Mouse (Mus musculus): Measurements from ENCODE around the gene F830045P16Rik. TPM values are rescaled to one million over a fixed set of nuclear protein-coding genes. Genes with fewer than 3 reads are reported as not detected.
"Not testable (repeated sequence)": the region's sequence is repeated elsewhere in the genome, so short reads cannot be mapped to it uniquely, and the experiment has no call there.

F830045P16Rik gene
- polyA plus RNA-seq, 1 experiment from 2014 or later, result not detected

DNA sequence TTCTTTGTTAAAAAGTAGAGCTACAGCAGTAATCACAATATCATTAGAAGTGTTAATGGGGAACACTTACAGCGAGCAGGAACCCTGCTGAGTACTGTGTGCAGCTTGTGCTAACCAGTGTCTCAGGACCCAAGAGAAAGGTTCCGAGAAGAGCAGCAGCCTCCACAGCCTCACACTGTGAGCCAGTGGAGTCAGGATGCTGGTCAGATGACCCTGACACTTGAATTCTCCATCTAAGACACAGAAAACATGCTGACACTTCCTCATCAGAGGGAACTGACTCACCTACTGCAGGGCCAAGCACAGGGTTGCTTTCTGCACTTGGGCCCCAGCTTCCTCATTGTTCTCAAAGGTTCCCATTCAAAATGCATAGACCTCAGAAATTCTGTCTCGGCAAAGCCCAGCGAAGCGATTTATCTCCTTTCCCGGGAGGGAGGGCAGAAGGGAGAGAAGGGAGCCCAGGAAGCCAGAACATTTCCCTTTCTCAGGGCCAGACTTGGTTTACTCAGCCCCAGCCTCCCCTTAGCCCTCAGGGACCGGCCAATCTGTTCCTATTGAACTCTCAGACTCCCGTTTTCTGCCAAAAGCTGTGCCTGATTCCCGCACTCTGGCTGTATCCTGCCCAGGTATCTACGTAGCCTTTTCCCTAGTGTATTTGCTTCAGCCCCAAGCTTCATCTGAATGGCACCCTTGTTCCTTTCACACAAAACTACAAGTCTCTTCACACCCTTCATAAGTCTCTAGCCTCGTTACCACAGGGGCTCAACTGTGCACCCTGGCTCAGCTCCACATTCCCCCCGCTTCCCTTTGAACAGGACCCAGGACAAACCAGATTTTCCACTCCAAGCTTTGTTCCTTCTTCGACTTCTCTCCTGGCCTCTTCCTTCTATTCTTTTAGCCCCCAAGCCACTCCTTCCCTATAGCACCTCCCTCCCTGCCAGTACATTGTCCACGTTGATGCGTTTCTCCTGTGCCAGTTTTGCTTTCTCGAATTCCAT, 21.2 kb downstream of the F830045P16Rik start:
- H3K4me3 ChIP-seq (replicated peaks), result no peak overlapping the region
- no peaks in the 10 kb centered on the region for H3K9me3 ChIP-seq
- H3K4me2 ChIP-seq, result no peak overlapping the region
- 39% methylated on average over 16 of the region's 16 CpGs for WGBS
- 0 out of 2 replicates have a peak overlapping the region, but pooled peaks have one; percentile 4 for H3K9ac ChIP-seq
- H3K4me1 ChIP-seq, result peaks cover 17% of the 10 kb centered on the region
- H3K36me3 ChIP-seq (replicated peaks), result no peaks in the 10 kb centered on the region
- no peak overlapping the region for H3K27ac ChIP-seq
- H3K27me3 ChIP-seq, result no peaks in the 10 kb centered on the region
- ATAC-seq (ENCODE audit: low FRiP score), result no peak

DNA sequence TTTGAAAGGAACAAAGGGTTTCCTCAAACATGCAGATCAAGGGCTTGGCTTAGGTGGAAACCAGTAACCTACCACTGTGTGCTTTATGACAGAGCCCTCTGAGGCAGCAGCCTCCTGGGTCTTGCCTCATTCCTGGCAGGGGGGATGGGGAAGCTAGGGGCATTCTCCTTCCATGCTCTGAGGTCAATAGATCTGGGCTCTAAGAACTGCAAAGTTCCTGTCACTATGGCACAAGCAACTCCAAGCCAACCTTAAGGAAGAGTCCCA, 22.1 kb downstream of the F830045P16Rik start:
- H3K4me2 ChIP-seq, result no peak overlapping the region
- no peaks in the 10 kb centered on the region for H3K27me3 ChIP-seq
- ATAC-seq (ENCODE audit: low FRiP score), result no peak
- H3K9me3 ChIP-seq, result no peaks in the 10 kb centered on the region
- H3K4me1 ChIP-seq, result peaks cover 17% of the 10 kb centered on the region
- H3K27ac ChIP-seq, result no peak overlapping the region
- no peaks in the 10 kb centered on the region for H3K36me3 ChIP-seq (replicated peaks)
- H3K4me3 ChIP-seq (replicated peaks), result no peak overlapping the region
- H3K9ac ChIP-seq, result no peak overlapping the region

DNA sequence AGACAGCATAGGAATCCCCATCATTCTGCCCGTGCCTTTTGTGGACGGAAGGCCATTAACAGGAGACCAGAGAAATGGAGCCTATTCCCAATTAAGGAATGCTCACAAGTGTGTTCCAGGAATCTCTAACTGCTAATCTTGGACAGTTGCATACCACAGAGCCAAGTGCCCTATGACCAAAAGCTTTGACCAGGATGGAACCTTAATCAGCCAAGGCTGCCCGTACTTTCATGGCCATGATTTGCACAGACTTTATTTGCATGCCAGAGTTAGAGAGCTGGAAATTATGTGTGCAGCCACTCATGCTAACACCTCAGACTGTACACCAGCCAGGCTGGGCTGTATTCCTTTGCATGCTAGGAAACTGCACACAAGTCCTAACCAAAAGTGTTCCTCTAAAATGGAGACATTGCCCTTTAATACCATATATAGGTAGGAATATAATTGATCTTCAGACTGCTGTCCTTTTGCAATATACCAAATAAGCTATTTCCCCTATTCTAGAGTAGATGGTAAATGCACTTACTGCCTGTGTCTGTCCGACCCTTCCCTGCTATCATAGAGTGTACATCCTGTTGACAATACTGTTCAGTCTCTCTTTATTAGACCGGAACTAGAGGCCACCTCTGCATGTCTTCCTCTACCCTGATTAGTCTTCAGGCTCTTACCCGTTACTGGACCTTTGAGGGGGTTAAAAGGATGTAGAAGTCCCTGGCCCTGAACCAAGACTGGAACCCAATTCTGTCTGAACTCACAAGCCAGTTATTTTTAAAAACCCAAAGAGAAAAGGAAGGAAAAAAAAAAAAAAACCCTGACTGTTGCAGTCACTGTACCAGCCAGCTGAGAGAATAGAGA, 22.6 kb downstream of the F830045P16Rik start:
- Histone ChIP-seq H3K4me1 (peaks cover 17% of the 10 kb centered on the region), H3K27ac (no peak overlapping the region), H3K9me3 (no peaks in the 10 kb centered on the region), H3K4me3 (replicated peaks) (no peak overlapping the region), H3K27me3 (no peaks in the 10 kb centered on the region), H3K4me2 (no peak overlapping the region), H3K36me3 (replicated peaks) (no peaks in the 10 kb centered on the region), H3K9ac (no peak overlapping the region)
- no peak for ATAC-seq (ENCODE audit: low FRiP score)
- WGBS, result 77% methylated on average over 6 of the region's 6 CpGs

DNA sequence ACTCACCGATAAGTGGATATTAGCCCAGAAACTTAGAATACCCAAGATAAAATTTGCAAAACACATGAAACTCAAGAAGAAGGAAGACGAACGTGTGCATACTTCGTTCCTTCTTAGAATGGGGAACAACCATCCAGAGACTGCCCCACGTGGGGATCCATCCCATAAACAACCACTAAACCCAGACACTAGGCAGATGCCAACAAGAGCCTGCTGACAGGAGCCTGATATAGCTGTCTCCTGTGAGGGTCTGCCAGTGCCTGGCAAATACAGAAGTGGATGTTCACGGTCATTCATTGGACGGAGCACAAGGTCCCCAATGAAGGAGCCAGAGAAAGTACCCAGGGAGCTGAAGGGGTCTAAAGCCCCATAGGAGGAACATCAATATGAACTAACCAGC, 24.3 kb downstream of the F830045P16Rik start:
- not testable (repeated sequence) for H3K9ac ChIP-seq; H3K4me2 ChIP-seq; ATAC-seq (ENCODE audit: low FRiP score); H3K36me3 ChIP-seq (replicated peaks); H3K27ac ChIP-seq; H3K9me3 ChIP-seq; H3K4me3 ChIP-seq (replicated peaks); H3K27me3 ChIP-seq
- H3K4me1 ChIP-seq, result peaks cover 17% of the 10 kb centered on the region
- 93% methylated on average over 7 of the region's 7 CpGs for WGBS

DNA sequence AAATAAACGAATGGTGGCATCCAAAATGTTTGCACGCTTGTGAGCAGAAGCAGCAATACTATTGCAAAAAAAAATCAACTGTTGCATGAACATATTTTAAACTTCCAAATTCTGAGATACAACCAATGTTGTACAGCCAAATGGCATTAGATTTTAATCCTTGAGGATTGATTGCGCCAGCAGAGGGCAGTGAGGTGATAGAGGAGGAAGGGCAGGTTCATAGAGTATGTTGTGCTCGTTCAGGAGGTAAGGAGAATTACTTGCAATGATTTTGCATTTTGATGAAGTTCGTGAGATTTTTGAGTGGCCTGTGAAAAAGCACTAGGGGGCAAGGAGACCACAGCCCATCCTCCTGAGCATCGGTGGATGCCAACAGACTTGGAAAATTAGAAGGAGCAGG, 33.8 kb downstream of the F830045P16Rik start:
- no peaks in the 10 kb centered on the region for H3K9me3 ChIP-seq
- H3K4me2 ChIP-seq, result no peak overlapping the region
- H3K9ac ChIP-seq, result no peak overlapping the region
- WGBS, result 21% methylated on average over 6 of the region's 6 CpGs
- no peak overlapping the region for H3K27ac ChIP-seq
- no peak for ATAC-seq (ENCODE audit: low FRiP score)
- no peaks in the 10 kb centered on the region for H3K27me3 ChIP-seq
- H3K4me3 ChIP-seq (replicated peaks), result no peak overlapping the region
- no peaks in the 10 kb centered on the region for H3K36me3 ChIP-seq (replicated peaks)
- H3K4me1 ChIP-seq, result no peaks in the 10 kb centered on the region

DNA sequence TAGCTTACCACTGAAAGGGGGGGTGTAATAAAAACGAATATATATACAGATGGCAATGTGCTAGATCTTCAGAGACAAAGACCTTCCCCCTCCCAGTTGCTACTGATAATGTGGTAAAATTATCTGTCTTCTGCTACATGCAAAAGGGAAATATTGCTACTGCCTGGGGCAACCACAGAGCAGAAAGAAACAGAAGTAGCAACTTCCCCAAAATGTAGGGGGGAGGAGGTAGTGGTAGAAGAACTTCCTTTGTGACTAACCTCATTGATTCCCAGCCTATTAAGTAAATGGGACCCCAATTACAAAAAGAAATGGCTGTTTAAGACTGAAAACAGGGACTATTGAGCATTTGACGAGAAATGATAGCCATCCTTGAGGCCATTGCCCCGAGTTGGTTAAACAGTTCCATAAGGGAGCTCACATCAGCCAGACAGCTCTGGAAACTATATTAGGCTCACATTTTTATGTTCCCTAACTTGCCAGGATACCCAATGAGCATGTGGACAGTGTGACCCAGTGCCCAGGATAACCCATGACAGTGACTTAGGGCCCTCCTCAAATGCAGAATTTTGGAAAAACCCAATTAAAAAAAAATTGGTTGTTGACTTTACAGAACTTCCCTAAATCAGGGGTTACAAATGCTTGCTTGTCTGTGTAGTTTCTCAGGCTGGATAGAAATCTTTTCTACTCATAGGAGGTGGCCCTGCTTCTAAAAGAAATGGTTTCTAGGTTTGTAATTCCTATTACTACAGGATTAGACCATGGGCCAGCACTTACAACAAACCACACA, 46.7 kb downstream of the F830045P16Rik start:
- Histone ChIP-seq H3K36me3 (replicated peaks) (no peaks in the 10 kb centered on the region), H3K27me3 (no peaks in the 10 kb centered on the region), H3K4me3 (replicated peaks) (no peak overlapping the region), H3K9ac (no peak overlapping the region), H3K4me2 (no peak overlapping the region), H3K27ac (no peak overlapping the region), H3K4me1 (no peaks in the 10 kb centered on the region), H3K9me3 (no peaks in the 10 kb centered on the region)
- 76% methylated on average over 3 of the region's 3 CpGs for WGBS
- no peak for ATAC-seq (ENCODE audit: low FRiP score)

DNA sequence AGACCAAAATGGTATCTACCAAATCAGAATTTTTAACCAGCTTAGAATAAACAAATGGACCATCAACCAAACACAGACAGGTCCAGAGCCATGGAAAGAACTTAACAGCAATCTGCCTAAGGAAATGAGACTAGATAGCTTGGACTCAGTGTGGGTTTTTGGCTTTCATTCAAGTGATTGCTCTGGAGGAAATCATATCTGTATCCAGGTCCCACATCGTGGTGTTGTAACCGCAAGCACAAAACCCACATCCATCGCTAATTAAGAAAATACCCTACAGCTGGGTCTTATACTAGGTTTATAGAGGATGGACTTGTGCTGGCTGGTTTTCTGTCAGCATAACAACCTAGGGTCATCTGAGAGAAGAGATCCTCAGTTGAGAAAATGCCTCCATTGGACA, 53.3 kb downstream of the F830045P16Rik start:
- H3K27ac ChIP-seq, result no peak overlapping the region
- no peak overlapping the region for H3K9ac ChIP-seq
- H3K4me2 ChIP-seq, result no peak overlapping the region
- H3K4me3 ChIP-seq (replicated peaks), result no peak overlapping the region
- H3K36me3 ChIP-seq (replicated peaks), result no peaks in the 10 kb centered on the region
- H3K9me3 ChIP-seq, result no peaks in the 10 kb centered on the region
- 96% methylated on average over 3 of the region's 3 CpGs for WGBS
- ATAC-seq (ENCODE audit: low FRiP score), result no peak
- H3K4me1 ChIP-seq, result no peaks in the 10 kb centered on the region
- no peaks in the 10 kb centered on the region for H3K27me3 ChIP-seq

DNA sequence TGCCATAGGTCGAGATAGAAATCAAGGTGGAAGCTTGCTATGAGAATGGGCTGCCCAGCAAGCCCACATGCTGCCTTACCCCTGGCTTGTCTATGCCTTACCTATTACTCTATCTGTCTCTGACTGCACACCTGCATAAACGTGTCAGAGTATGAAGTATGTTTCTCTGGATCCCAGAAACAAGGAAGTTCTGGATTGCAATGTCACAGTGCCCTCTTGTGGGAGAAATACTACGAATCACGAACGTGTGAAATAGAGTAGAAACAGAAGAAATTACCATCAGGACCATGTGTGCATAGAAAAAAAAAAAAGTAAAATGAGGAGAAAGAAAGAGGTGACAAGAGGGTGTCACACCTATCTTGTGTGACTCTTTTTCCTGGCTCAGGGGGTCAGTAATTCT, 64.5 kb downstream of the F830045P16Rik start:
- Histone ChIP-seq H3K4me3 (replicated peaks) (no peak overlapping the region), H3K27ac (no peak overlapping the region), H3K9ac (no peak overlapping the region), H3K36me3 (replicated peaks) (no peaks in the 10 kb centered on the region), H3K9me3 (no peaks in the 10 kb centered on the region), H3K4me1 (no peaks in the 10 kb centered on the region), H3K4me2 (no peak overlapping the region), H3K27me3 (no peaks in the 10 kb centered on the region)
- WGBS, result 26% methylated on average over 5 of the region's 5 CpGs
- ATAC-seq (ENCODE audit: low FRiP score), result no peak

DNA sequence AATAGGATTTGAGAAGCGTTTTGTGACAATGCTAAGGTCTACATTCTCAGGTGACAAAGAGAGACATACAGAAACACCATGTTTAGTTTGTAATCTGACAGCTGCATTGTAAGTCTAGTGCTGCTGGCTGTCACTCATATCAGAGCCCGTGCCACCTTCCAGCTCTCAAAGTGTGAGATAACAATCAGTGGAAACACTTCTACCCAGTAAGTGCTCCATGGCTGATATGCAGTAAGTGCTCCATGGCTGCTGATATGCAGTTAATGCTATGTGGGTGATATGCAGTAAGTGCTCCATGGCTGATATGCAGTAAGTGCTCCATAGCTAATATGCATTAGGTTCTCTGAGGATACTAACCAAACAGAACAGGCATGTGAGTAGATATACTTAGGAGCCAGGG, 65.6 kb downstream of the F830045P16Rik start:
- Histone ChIP-seq H3K4me1 (no peaks in the 10 kb centered on the region), H3K9me3 (no peaks in the 10 kb centered on the region), H3K27me3 (no peaks in the 10 kb centered on the region), H3K4me3 (replicated peaks) (no peak overlapping the region), H3K9ac (no peak overlapping the region), H3K4me2 (no peak overlapping the region), H3K36me3 (replicated peaks) (no peaks in the 10 kb centered on the region), H3K27ac (no peak overlapping the region)
- no peak for ATAC-seq (ENCODE audit: low FRiP score)
- 75% methylated on average over 2 of the region's 2 CpGs for WGBS

DNA sequence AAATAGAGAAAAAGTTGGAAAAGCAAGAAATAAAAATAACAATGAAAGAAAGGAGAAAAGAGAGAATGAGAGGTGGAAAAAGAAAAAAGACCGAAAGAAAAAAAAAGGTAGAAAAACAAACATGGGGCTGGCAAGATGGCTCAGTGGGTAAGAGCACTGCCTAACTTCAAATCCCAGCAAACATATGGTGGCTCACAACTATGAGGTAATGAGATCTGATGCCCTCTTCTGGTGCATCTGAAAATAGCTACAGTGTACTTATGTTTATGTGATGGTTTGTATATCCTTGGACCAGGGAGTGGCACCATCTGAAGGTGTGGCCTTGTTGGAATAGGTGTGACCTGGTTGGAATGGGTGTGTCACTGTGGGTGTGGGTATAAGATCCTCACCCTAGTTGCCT, 97.6 kb downstream of the F830045P16Rik start:
- H3K36me3 ChIP-seq (replicated peaks); H3K9me3 ChIP-seq; H3K4me3 ChIP-seq (replicated peaks); H3K9ac ChIP-seq; H3K4me2 ChIP-seq; H3K4me1 ChIP-seq; ATAC-seq (ENCODE audit: low FRiP score); H3K27ac ChIP-seq; H3K27me3 ChIP-seq: not testable (repeated sequence)
- 88% methylated on average over 1 of the region's 1 CpGs for WGBS

DNA sequence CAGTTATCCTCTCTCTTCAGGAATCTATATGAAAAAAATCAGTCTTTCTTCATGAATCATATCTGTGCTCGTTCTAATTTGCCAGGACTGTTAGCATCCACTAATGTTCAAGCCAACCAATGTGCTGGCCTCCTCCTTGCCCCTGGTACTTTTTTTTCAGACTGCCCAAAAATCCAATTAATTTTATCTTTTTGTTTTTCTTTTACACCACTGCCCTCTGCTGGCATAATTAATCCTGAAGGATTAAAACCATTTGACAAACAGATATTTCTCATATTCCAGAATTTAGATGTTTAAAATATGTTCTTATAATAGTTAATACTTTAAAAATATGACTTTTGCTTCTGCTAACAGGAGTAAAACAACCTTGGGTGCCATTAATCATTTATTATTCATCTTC, 101.2 kb downstream of the F830045P16Rik start:
- Histone ChIP-seq H3K9ac (no peak overlapping the region), H3K36me3 (replicated peaks) (no peaks in the 10 kb centered on the region), H3K27me3 (no peaks in the 10 kb centered on the region), H3K4me3 (replicated peaks) (no peak overlapping the region), H3K4me1 (no peaks in the 10 kb centered on the region), H3K27ac (no peak overlapping the region), H3K4me2 (no peak overlapping the region), H3K9me3 (no peaks in the 10 kb centered on the region)
- WGBS, result 70% methylated on average over 1 of the region's 1 CpGs
- no peak for ATAC-seq (ENCODE audit: low FRiP score)

DNA sequence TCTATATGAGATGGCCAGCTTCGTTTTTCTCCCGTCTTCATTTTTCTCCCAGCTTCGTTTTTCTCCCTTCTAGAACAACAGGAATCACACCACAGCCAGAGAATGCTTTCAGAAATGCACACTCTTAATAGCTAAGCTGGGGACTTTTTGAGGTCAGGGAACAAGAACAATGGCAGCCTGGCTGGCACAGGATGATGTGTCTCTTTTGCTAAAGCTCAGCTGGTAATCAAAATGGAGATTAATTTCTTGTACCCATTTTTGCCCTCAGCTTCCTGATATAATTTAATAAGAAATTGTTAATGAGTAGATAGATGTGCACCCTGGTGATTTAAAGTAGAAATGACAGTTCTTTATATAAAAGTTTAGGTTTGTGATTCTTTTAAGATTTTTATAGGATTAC, 112.7 kb downstream of the F830045P16Rik start:
- Histone ChIP-seq H3K27ac (no peak overlapping the region), H3K9me3 (peaks cover 4% of the 10 kb centered on the region; the same call in 1 of the 2 replicates), H3K27me3 (no peaks in the 10 kb centered on the region), H3K4me3 (replicated peaks) (no peak overlapping the region), H3K4me1 (no peaks in the 10 kb centered on the region), H3K9ac (no peak overlapping the region), H3K36me3 (replicated peaks) (no peaks in the 10 kb centered on the region), H3K4me2 (no peak overlapping the region)
- WGBS, result 31% methylated on average over 3 of the region's 3 CpGs
- no peak for ATAC-seq (ENCODE audit: low FRiP score)
